Mouse (Mus musculus) midbrain, embryonic 15.5 days (tissue): ENCODE data around the gene Vps25. TPM values are rescaled to one million over a fixed set of nuclear protein-coding genes. Genes with fewer than 3 reads are reported as not detected.

Experiments
- ATAC-seq: fragments of 200-750 bp; cut with Nextera tagmentation; replicated peaks from 2 replicates; pipeline ENCODE4 v1.8.0; 2017; ENCODE audit warnings: moderate TSS enrichment
- H3K27ac ChIP-seq: fragments of 300-500 bp; sonication (generic); 2 replicates; pipeline ENCODE4 v1.5.1; 2015; ENCODE audit warnings: mild to moderate bottlenecking, inconsistent platforms
- H3K27me3 ChIP-seq: fragments of 300-500 bp; sonication (generic); replicated peaks from 2 replicates; pipeline ENCODE4 v1.6.1; 2015; ENCODE audit warnings: inconsistent platforms
- H3K36me3 ChIP-seq: fragments of 300-500 bp; sonication (generic); replicated peaks from 2 replicates; pipeline ENCODE4 v1.6.1; 2015; ENCODE audit warnings: inconsistent platforms
- H3K4me1 ChIP-seq: fragments of 300-500 bp; sonication (generic); 2 replicates; pipeline ENCODE4 v1.6.1; 2015; ENCODE audit warnings: inconsistent platforms
- H3K4me2 ChIP-seq: fragments of 300-500 bp; sonication (generic); 2 replicates; pipeline ENCODE4 v1.6.1; 2015; ENCODE audit warnings: inconsistent platforms, mild to moderate bottlenecking, moderate library complexity
- H3K4me3 ChIP-seq: fragments of 300-500 bp; sonication (generic); 2 replicates; pipeline ENCODE4 v1.5.1; 2015; ENCODE audit warnings: mild to moderate bottlenecking, inconsistent platforms
- H3K9ac ChIP-seq: fragments of 300-500 bp; sonication (generic); 2 replicates; pipeline ENCODE4 v1.6.1; 2015; ENCODE audit warnings: mild to moderate bottlenecking, inconsistent platforms
- H3K9me3 ChIP-seq: fragments of 300-500 bp; sonication (generic); 2 replicates; pipeline ENCODE4 v1.6.1; 2016; ENCODE audit warnings: inconsistent platforms
- WGBS: fragments of 180-500 bp; shearing (Covaris S2); methylation state at CpG from one replicate; pipeline ENCODE4 v1.1.7; 2015; ENCODE audit warnings: mixed read lengths; 5-methylcytosine and 5-hydroxymethylcytosine counted together
- polyA plus RNA-seq: library from polyadenylated mRNA; unstranded; fragments of >200 nt; fragmentation: Nextera tagmentation; extraction: Ambion mirVana; gene quantifications from 2 replicates; pipeline ENCODE4 v1.2.1, GENCODE M21; 2015

Gene Vps25
- polyA plus RNA-seq, 1 experiment from 2014 or later = 124 TPM

DNA sequence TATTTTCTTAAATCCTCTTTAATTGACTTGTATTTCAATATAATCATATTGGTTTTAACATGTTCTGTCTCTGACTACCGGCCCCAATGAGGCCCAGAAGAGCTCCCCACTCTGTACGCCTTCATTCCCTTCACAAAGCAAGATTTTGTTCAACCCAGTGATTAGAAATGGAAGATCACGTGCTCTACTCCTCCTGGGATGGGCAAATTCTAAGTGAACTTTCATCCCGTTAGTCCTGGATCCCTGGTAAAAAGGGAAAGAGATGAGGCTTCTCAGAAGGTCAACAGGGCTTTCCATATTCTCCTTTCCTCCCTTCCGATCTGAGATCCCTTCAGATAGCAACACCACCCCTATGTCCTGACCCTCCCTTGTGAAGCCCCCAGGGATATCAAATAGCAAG is 23.0 kb upstream of the Vps25 start:
- no peak overlapping the region for H3K9ac ChIP-seq
- H3K27me3 ChIP-seq = 0 out of 2 replicates have a peak, but pooled peaks cover 3% of the 10 kb centered on the region
- H3K36me3 ChIP-seq = no peaks in the 10 kb centered on the region
- H3K4me2 ChIP-seq = no peak overlapping the region
- ATAC-seq = no peak
- 17% methylated on average over 5 of the region's 5 CpGs for WGBS
- H3K4me1 ChIP-seq = peaks cover 2% of the 10 kb centered on the region; the same call in 1 of the 2 replicates
- no peak overlapping the region for H3K4me3 ChIP-seq
- 0 out of 2 replicates have a peak overlapping the region, but pooled peaks have one; percentile 21 for H3K27ac ChIP-seq
- H3K9me3 ChIP-seq = no peaks in the 10 kb centered on the region

- Histone ChIP-seq H3K36me3 (no peaks in the 10 kb centered on the region), H3K4me3 (no peak overlapping the region), H3K27me3 (0 out of 2 replicates have a peak, but pooled peaks cover 3% of the 10 kb centered on the region), H3K27ac (0 out of 2 replicates have a peak overlapping the region, but pooled peaks have one; percentile 42), H3K9ac (no peak overlapping the region), H3K9me3 (no peaks in the 10 kb centered on the region), H3K4me1 (no peaks in the 10 kb centered on the region), H3K4me2 (no peak overlapping the region)
- WGBS = 14% methylated on average over 18 of the region's 18 CpGs
- no peak for ATAC-seq
Measured at GRCm38 (mm10) chr11:101230991-101231871, 22.3 kb upstream of the Vps25 start.

DNA sequence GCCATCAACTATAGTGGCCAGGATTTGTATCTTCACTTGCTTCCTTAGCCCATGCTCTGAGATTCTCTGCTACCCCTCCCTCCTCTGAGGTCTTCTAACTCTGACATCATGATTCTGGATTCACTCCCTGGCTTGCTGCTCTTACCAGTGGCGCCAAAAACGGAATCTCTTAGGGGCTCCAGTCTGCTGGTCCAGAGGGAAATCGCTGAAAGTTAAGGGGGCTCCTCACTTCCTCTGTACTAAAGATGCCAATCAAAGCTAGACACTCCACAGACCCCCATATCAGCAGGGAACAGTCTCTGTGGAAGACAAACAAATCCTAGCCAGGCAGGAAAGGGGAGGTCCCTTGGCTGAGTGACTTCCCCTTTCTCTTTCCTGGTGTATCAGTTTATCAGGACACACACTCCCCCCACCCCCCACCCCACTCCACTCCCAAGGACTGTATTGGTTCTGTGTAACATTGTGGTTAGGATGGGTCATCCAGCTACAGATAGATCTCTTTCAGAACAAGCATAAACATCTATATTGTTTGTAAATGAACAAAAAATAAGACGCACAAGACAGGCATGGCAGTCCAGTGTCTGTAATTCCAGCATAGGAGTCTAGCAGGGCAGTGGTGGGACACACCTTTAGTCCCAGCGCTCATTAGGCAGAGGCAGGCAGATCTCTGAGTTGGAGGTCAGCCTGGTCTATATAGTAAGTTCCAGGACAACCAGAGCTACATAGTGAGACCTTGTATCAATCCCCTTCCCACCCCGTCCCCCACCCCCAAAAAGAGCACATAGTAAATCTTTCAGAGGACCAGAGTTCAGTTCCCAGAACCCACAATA is 21.3 kb upstream of the Vps25 start:
- Histone ChIP-seq H3K9me3 (no peaks in the 10 kb centered on the region), H3K4me3 (no peak overlapping the region), H3K4me2 (no peak overlapping the region), H3K4me1 (no peaks in the 10 kb centered on the region), H3K27ac (0 out of 2 replicates have a peak overlapping the region, but pooled peaks have one; percentile 42), H3K27me3 (0 out of 2 replicates have a peak, but pooled peaks cover 3% of the 10 kb centered on the region), H3K36me3 (no peaks in the 10 kb centered on the region), H3K9ac (no peak overlapping the region)
- ATAC-seq = no peak
- WGBS = 61% methylated on average over 6 of the region's 6 CpGs

GRCm38 (mm10) chr11:101233240-101233639 is 20.3 kb upstream of the Vps25 start:
- no peak for ATAC-seq
- H3K36me3 ChIP-seq = no peaks in the 10 kb centered on the region
- no peaks in the 10 kb centered on the region for H3K4me1 ChIP-seq
- H3K9me3 ChIP-seq = no peaks in the 10 kb centered on the region
- H3K27ac ChIP-seq = no peak overlapping the region
- no peak overlapping the region for H3K4me3 ChIP-seq
- H3K9ac ChIP-seq = no peak overlapping the region
- 0 out of 2 replicates have a peak, but pooled peaks cover 3% of the 10 kb centered on the region for H3K27me3 ChIP-seq
- no peak overlapping the region for H3K4me2 ChIP-seq
- 91% methylated on average over 1 of the region's 1 CpGs for WGBS

DNA sequence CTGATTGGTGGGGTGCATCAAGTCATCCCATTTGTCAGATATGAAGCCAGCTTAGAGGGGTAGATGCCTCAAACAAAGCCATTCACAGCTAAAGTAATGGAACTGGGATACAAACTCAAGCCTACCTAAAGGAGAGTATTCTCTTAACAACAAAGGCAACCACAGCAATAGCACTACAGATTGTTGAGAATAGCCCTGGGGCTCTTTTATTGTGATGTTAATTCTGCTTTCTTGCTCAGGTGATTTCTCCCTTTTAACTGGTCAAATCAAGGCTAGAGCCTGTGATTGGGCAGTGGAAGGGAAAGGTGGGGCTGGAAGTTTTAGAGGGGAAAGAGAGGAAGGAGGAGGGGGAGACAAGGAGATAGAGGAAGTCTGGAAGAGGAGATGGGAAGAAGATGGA is 19.4 kb upstream of the Vps25 start:
- Histone ChIP-seq H3K27ac (no peak overlapping the region), H3K9ac (no peak overlapping the region), H3K4me2 (no peak overlapping the region), H3K4me1 (no peaks in the 10 kb centered on the region), H3K4me3 (no peak overlapping the region), H3K9me3 (no peaks in the 10 kb centered on the region), H3K27me3 (0 out of 2 replicates have a peak, but pooled peaks cover 3% of the 10 kb centered on the region), H3K36me3 (no peaks in the 10 kb centered on the region)
- no peak for ATAC-seq

- H3K4me1 ChIP-seq = no peaks in the 10 kb centered on the region
- H3K27ac ChIP-seq = no peak overlapping the region
- H3K27me3 ChIP-seq = 0 out of 2 replicates have a peak, but pooled peaks cover 2% of the 10 kb centered on the region
- H3K4me3 ChIP-seq = no peak overlapping the region
- no peak for ATAC-seq
- no peaks in the 10 kb centered on the region for H3K9me3 ChIP-seq
- no peaks in the 10 kb centered on the region for H3K36me3 ChIP-seq
- H3K9ac ChIP-seq = no peak overlapping the region
- no peak overlapping the region for H3K4me2 ChIP-seq
Measured at GRCm38 (mm10) chr11:101235429-101235828, 18.1 kb upstream of the Vps25 start.

DNA sequence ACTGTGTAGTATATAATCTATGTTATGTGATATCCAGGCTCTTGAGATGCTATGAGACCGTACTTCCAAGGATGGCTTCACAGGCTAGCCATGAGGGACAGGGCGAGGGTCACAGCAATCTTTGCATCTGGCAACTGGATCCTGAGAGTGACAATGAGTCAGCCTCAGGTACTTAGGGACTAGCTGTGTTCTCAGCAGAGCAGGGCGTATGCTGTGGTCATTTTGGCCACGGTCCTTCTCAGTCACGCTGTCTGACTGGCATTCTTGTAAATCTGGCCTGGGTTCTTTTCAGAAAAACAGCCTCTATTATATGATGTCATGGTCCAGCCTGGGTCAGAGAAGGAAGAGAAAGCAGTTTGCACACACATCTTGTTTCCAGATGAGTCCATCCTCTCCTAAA is 16.7 kb upstream of the Vps25 start:
- ATAC-seq = no peak
- Histone ChIP-seq H3K36me3 (no peaks in the 10 kb centered on the region), H3K4me1 (no peaks in the 10 kb centered on the region), H3K27me3 (no peaks in the 10 kb centered on the region), H3K9me3 (no peaks in the 10 kb centered on the region), H3K4me3 (no peak overlapping the region), H3K4me2 (no peak overlapping the region), H3K9ac (no peak overlapping the region), H3K27ac (no peak overlapping the region)
- 92% methylated on average over 5 of the region's 5 CpGs for WGBS

- no peak overlapping the region for H3K4me2 ChIP-seq
- no peak for ATAC-seq
- no peak overlapping the region for H3K27ac ChIP-seq
- H3K36me3 ChIP-seq = no peaks in the 10 kb centered on the region
- no peaks in the 10 kb centered on the region for H3K4me1 ChIP-seq
- no peaks in the 10 kb centered on the region for H3K27me3 ChIP-seq
- no peak overlapping the region for H3K9ac ChIP-seq
- no peaks in the 10 kb centered on the region for H3K9me3 ChIP-seq
- no peak overlapping the region for H3K4me3 ChIP-seq
- WGBS = 51% methylated on average over 5 of the region's 5 CpGs
Measured at GRCm38 (mm10) chr11:101238071-101238647, 15.3 kb upstream of the Vps25 start.

- no peak overlapping the region for H3K9ac ChIP-seq
- ATAC-seq = no peak
- no peaks in the 10 kb centered on the region for H3K36me3 ChIP-seq
- WGBS = 59% methylated on average over 4 of the region's 4 CpGs
- H3K4me1 ChIP-seq = peaks cover 16% of the 10 kb centered on the region
- no peak overlapping the region for H3K27ac ChIP-seq
- no peak overlapping the region for H3K4me3 ChIP-seq
- no peak overlapping the region for H3K4me2 ChIP-seq
- peaks cover 27% of the 10 kb centered on the region for H3K27me3 ChIP-seq
- no peaks in the 10 kb centered on the region for H3K9me3 ChIP-seq
Measured at GRCm38 (mm10) chr11:101245071-101245470, 8.4 kb upstream of the Vps25 start.

DNA sequence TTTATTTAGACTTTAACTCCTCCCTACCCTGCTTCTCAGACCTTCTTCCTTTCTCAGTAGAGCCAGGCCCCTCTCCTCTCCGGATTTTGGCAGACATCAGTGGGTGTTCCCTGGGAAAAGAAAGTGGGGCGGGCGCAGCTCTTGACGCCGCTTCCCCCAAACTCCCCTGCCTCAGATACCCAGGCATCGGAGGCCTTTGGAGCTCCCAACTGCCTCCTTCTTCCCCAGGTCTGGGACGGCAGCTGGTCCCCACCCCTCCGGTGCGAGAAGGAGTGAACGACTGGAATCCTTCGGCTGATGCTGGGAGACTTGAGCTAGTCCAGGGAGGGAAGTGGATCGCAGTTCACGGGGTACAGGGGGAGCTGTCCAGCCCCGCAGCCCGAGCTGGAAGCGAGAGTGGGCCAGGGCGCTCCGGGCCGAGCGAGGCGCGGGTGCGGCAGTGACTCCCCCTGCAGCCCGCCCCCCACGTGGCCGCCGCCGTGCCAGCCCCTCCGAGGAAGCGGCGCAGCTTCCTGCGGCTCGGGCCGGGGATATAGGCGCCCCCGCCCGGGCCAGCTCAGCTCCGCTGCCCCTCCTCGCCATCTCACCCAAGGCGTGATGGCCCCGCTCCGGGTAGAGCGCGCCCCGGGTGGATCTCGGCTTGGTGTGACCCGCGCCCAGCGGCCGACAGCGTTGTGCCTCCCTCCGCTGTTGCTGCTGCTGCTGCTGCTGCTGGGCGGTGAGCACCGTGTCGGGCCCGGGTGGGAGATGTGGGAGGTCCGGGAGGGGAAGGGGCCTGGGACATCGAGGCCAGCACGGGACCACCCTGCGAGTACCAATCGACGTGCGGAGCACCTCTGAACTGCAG is 7.4 kb upstream of the Vps25 start, which contains the start of gene Ramp2:
Ramp2 (plus strand) TSS at position 174 of the 847 bp plus-strand sequence.
- peak within 1 kb of the TSS; percentile 78 for H3K4me2 ChIP-seq
- H3K4me3 ChIP-seq = peak within 1 kb of the TSS; percentile 52
- H3K27me3 ChIP-seq = peaks cover 27% of the 10 kb centered on the region
- H3K9me3 ChIP-seq = no peaks in the 10 kb centered on the region
- peaks cover 16% of the 10 kb centered on the region for H3K4me1 ChIP-seq
- H3K36me3 ChIP-seq = no peaks in the 10 kb centered on the region
- WGBS = under 1% methylated on average over 61 of the region's 63 CpGs
- H3K9ac ChIP-seq = peak within 1 kb of the TSS; percentile 64
- ATAC-seq = peak; percentile 73; the same call in 1 of the 2 replicates
- 0 out of 2 replicates have a peak within 1 kb of the TSS, but pooled peaks have one; percentile 3 for H3K27ac ChIP-seq

DNA sequence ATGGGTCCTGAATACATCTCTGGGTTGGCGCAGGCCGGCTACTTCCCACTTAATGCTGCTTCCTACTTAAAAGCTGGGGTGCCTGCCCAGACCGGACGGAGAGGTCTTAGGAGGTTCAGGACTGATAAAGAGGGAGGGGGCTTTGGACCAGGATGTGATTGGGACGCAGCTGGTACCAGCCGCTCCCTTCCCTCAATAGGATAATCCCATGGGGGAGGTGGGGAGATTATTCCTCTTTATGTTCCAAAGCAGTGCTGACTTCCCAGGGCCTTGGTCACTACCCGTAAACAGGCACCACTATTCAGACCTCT is 6.8 kb upstream of the Vps25 start:
- peak overlapping the region; percentile 64 for H3K9ac ChIP-seq
- no peaks in the 10 kb centered on the region for H3K36me3 ChIP-seq
- H3K4me1 ChIP-seq = peaks cover 16% of the 10 kb centered on the region
- 1% methylated on average over 7 of the region's 7 CpGs for WGBS
- peaks cover 27% of the 10 kb centered on the region for H3K27me3 ChIP-seq
- H3K9me3 ChIP-seq = no peaks in the 10 kb centered on the region
- ATAC-seq = no peak
- H3K27ac ChIP-seq = no peak overlapping the region
- H3K4me3 ChIP-seq = peak overlapping the region; percentile 52
- peak overlapping the region; percentile 78 for H3K4me2 ChIP-seq
